Mouse (Mus musculus) liver, embryonic 12.5 days (tissue): ENCODE data around the gene Naa35. TPM values are rescaled to one million over a fixed set of nuclear protein-coding genes. Genes with fewer than 3 reads are reported as not detected.
"Not testable (repeated sequence)": the region's sequence is repeated elsewhere in the genome, so short reads cannot be mapped to it uniquely, and the experiment has no call there.

ENCODE experiments used
- ATAC-seq: fragments of 200-750 bp; cut with Nextera tagmentation; 2 replicates; pipeline ENCODE4 v1.8.0; 2017; ENCODE audit warnings: moderate number of reproducible peaks, mild to moderate bottlenecking, moderate library complexity
- H3K27ac ChIP-seq: fragments of 300-500 bp; sonication (generic); 2 replicates; pipeline ENCODE4 v1.5.1; 2016; ENCODE audit warnings: mild to moderate bottlenecking
- H3K27me3 ChIP-seq: fragments of 300-500 bp; sonication (generic); replicated peaks from 2 replicates; pipeline ENCODE4 v1.6.1; 2016; ENCODE audit warnings: mild to moderate bottlenecking, moderate library complexity
- H3K36me3 ChIP-seq: fragments of 300-500 bp; sonication (generic); 2 replicates; pipeline ENCODE4 v1.6.1; 2016; ENCODE audit warnings: mild to moderate bottlenecking, moderate library complexity
- H3K4me1 ChIP-seq: fragments of 300-500 bp; sonication (generic); 2 replicates; pipeline ENCODE4 v1.6.1; 2016
- H3K4me2 ChIP-seq: fragments of 300-500 bp; sonication (generic); 2 replicates; pipeline ENCODE4 v1.6.1; 2016; ENCODE audit warnings: mild to moderate bottlenecking, moderate library complexity
- H3K4me3 ChIP-seq: fragments of 300-500 bp; sonication (generic); 2 replicates; pipeline ENCODE4 v1.5.1; 2016; ENCODE audit warnings: mild to moderate bottlenecking, moderate library complexity
- H3K9ac ChIP-seq: fragments of 300-500 bp; sonication (generic); 2 replicates; pipeline ENCODE4 v1.6.1; 2016; ENCODE audit warnings: mild to moderate bottlenecking, moderate library complexity
- H3K9me3 ChIP-seq: fragments of 300-500 bp; sonication (generic); replicated peaks from 2 replicates; pipeline ENCODE4 v1.6.1; 2016; ENCODE audit warnings: mild to moderate bottlenecking, moderate library complexity
- WGBS: fragments of 180-500 bp; shearing (Covaris S2); methylation state at CpG from one replicate; pipeline ENCODE4 v1.1.7; 2016; ENCODE audit not compliant: insufficient replicate concordance; 5-methylcytosine and 5-hydroxymethylcytosine counted together
- polyA plus RNA-seq: library from polyadenylated mRNA; unstranded; fragments of >200 nt; fragmentation: Nextera tagmentation; extraction: Ambion mirVana; gene quantifications from 2 replicates; pipeline ENCODE4 v1.2.1, GENCODE M21; 2016

Naa35 gene
- polyA plus RNA-seq, 1 experiment from 2014 or later, result 35.5 TPM

GRCm38 (mm10) chr13:59585648-59586005, 568 bp downstream of the Naa35 start:
- H3K4me3 ChIP-seq, result peak overlapping the region; percentile 90
- peak overlapping the region; percentile 89 for H3K9ac ChIP-seq
- peaks cover 39% of the 10 kb centered on the region for H3K4me1 ChIP-seq
- peaks cover 28% of the 10 kb centered on the region for H3K36me3 ChIP-seq
- no peaks in the 10 kb centered on the region for H3K27me3 ChIP-seq
- ATAC-seq, result no peak; the same call in 1 of the 2 replicates
- peak overlapping the region; percentile 78 for H3K27ac ChIP-seq
- H3K9me3 ChIP-seq, result no peaks in the 10 kb centered on the region
- WGBS, result 2% methylated on average over 28 of the region's 28 CpGs
- H3K4me2 ChIP-seq, result peak overlapping the region; percentile 96

DNA sequence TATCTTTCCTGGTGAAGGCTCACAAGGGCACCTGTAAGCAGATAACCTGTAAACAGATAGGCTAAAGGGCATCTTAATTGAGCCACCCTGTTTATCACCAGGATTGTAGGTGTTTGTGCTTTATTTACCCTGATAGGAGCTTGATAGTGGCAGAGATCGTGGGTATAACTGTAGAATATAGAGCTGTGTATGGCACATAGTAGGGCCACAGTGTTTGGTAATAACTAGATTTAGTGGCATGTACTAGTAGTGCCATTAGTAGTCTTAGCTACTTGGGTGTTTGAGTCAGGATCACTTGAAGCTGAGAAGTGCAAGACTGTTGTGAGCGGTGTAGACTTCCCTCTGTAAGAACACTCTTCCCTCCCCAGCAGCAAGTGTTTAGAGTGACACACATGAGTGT, 2.1 kb downstream of the Naa35 start:
- H3K9me3 ChIP-seq, result no peaks in the 10 kb centered on the region
- H3K9ac ChIP-seq, result no peak overlapping the region
- no peaks in the 10 kb centered on the region for H3K27me3 ChIP-seq
- no peak overlapping the region for H3K4me3 ChIP-seq
- peaks cover 43% of the 10 kb centered on the region for H3K36me3 ChIP-seq
- 72% methylated on average over 2 of the region's 2 CpGs for WGBS
- no peak for ATAC-seq
- H3K4me2 ChIP-seq, result no peak overlapping the region
- no peak overlapping the region for H3K27ac ChIP-seq
- peaks cover 42% of the 10 kb centered on the region for H3K4me1 ChIP-seq

DNA sequence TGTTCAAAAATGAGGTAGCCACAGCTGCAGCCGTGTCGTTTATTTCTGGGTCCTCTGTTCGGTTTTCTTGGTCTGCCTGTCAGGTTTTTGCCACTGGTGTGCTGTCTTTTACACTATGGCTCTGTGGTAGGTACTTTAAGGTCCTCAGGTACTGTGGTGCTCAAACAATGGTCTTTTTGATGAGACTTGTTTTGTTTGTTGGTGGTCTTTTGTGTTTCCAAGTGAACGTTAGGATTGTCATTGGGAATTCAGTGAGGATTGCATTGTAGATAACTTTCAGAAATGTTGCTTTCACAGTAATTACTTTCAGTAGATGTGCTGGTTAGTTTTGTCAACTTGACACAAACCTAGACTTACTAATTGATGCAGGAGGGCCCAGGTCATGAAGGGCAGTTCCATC, 4.6 kb downstream of the Naa35 start:
- Histone ChIP-seq H3K4me1 (peaks cover 41% of the 10 kb centered on the region), H3K36me3 (peaks cover 62% of the 10 kb centered on the region), H3K9ac (no peak overlapping the region), H3K27me3 (no peaks in the 10 kb centered on the region), H3K4me3 (no peak overlapping the region), H3K4me2 (no peak overlapping the region), H3K9me3 (no peaks in the 10 kb centered on the region), H3K27ac (no peak overlapping the region)
- ATAC-seq, result no peak
- 76% methylated on average over 4 of the region's 4 CpGs for WGBS

DNA sequence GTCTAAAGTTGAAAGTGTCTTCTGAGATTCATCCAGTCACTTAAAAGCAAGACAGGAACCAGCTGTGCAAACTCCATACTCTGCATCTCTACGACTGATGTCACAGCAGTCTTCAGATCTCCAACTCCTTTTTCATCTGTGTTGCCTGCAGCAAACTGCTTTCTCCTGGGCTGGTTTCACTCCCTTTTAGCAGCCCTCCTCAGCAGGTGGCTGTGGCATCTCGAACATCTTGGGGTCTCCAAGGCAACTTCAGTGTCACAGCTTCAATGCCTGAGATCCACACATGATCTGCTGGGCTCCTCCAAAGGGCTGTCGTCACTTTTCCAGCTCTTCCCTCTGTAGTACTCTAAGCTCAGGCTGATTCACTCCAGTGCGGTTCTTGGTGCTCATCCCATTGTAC, 5.6 kb downstream of the Naa35 start:
- no peaks in the 10 kb centered on the region for H3K9me3 ChIP-seq
- no peak overlapping the region for H3K4me3 ChIP-seq
- H3K4me2 ChIP-seq, result no peak overlapping the region
- ATAC-seq, result no peak
- no peaks in the 10 kb centered on the region for H3K27me3 ChIP-seq
- no peak overlapping the region for H3K9ac ChIP-seq
- H3K4me1 ChIP-seq, result peaks cover 41% of the 10 kb centered on the region
- WGBS, result 83% methylated on average over 4 of the region's 4 CpGs
- peaks cover 69% of the 10 kb centered on the region for H3K36me3 ChIP-seq
- H3K27ac ChIP-seq, result no peak overlapping the region

DNA sequence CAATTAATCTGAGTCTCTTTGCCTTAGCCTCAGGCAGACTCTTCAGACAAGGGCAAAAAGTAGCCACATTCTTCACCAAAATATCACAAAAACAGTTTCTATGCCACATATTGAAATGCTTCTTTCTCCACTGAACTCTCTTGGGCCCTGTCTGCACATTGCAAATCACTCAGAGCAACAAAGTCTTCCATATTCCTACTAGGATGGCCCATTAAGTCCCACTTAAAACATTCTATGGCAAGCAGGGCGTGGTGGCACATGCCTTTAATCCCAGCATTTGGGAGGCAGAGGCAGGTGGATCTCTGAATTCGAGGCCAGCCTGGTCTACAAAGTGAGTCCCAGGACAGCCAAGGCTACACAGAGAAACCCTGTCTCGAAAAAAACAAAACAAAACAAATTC, 7.0 kb downstream of the Naa35 start:
- H3K4me3 ChIP-seq, H3K27me3 ChIP-seq, H3K4me2 ChIP-seq, H3K27ac ChIP-seq, H3K9me3 ChIP-seq, ATAC-seq, H3K9ac ChIP-seq: not testable (repeated sequence)
- peaks cover 78% of the 10 kb centered on the region for H3K36me3 ChIP-seq
- WGBS, result 77% methylated on average over 3 of the region's 3 CpGs
- peaks cover 27% of the 10 kb centered on the region for H3K4me1 ChIP-seq

DNA sequence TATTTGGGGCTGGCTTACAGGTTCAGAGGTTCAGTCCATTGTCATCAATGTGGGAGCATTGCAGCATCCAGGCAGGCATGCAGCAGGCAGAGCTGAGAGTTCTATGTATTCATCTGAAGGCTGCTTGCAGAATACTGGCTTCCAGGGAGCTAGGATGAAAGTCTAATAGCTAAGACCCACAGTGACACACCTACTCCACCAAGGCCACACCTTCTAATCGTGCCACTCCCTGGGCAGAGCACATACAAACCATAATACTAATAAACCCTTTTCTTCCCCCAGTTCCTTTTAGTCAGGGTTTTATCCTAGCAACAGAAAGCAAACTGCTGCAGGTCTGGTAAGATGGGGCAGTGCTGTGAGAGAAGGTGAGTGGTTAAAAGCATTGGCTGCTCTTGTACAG, 7.6 kb downstream of the Naa35 start:
- H3K27ac ChIP-seq, result no peak overlapping the region
- WGBS, result 64% methylated on average over 1 of the region's 1 CpGs
- no peak overlapping the region for H3K4me3 ChIP-seq
- ATAC-seq, result no peak
- H3K9ac ChIP-seq, result no peak overlapping the region
- H3K9me3 ChIP-seq, result no peaks in the 10 kb centered on the region
- H3K27me3 ChIP-seq, result no peaks in the 10 kb centered on the region
- no peak overlapping the region for H3K4me2 ChIP-seq
- H3K36me3 ChIP-seq, result peaks cover 77% of the 10 kb centered on the region
- H3K4me1 ChIP-seq, result peaks cover 21% of the 10 kb centered on the region

- Histone ChIP-seq H3K9ac (no peak overlapping the region), H3K4me2 (no peak overlapping the region), H3K36me3 (peaks cover 82% of the 10 kb centered on the region), H3K4me1 (peaks cover 8% of the 10 kb centered on the region), H3K9me3 (no peaks in the 10 kb centered on the region), H3K27ac (no peak overlapping the region), H3K4me3 (no peak overlapping the region), H3K27me3 (no peaks in the 10 kb centered on the region)
- ATAC-seq, result no peak
- WGBS, result 42% methylated on average over 5 of the region's 5 CpGs
Measured at GRCm38 (mm10) chr13:59603096-59603495, 18.0 kb downstream of the Naa35 start.

GRCm38 (mm10) chr13:59604511-59604910, 19.5 kb downstream of the Naa35 start:
- peaks cover 8% of the 10 kb centered on the region for H3K4me1 ChIP-seq
- no peak overlapping the region for H3K4me3 ChIP-seq
- no peaks in the 10 kb centered on the region for H3K9me3 ChIP-seq
- 77% methylated on average over 1 of the region's 1 CpGs for WGBS
- H3K36me3 ChIP-seq, result peaks cover 86% of the 10 kb centered on the region
- no peak overlapping the region for H3K9ac ChIP-seq
- H3K27me3 ChIP-seq, result no peaks in the 10 kb centered on the region
- H3K4me2 ChIP-seq, result no peak overlapping the region
- ATAC-seq, result no peak; the same call in 1 of the 2 replicates
- H3K27ac ChIP-seq, result 0 out of 2 replicates have a peak overlapping the region, but pooled peaks have one; percentile 54

DNA sequence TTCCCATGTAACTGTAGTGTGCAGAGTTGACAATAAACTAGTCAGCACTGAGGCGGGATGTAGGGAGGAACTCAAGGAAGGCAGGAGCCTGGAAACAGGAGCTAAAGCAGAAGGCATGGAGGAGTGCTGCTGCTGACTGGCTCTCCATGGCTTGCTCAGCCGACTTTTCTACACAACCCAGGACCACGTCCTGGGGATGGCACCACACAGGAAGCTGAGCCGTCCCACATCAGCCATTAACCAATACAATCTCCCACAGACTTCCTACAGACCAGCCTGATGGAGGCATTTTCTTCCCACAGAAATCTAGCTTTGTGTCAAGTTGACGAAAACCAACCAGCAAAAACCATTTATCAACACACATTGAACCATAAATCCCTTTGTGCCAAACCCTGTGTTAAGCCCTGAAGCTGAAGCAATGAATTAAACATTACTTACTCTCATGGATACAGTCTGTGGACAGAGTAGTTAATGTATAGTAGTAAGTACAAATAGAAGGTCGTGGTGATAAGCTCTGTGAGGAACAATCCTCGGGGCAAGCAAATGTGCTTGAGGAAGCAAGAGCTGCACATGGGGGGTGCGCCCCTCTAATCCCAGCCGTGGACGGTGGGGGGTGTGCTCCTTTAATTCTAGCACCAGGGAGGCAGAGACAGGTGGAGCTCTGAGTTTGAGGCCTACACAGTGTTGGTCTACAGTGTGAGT, 20.3 kb downstream of the Naa35 start:
- Histone ChIP-seq H3K4me1 (peaks cover 8% of the 10 kb centered on the region), H3K9me3 (no peaks in the 10 kb centered on the region), H3K9ac (no peak overlapping the region), H3K36me3 (peaks cover 87% of the 10 kb centered on the region), H3K27me3 (no peaks in the 10 kb centered on the region), H3K4me3 (no peak overlapping the region), H3K27ac (peak overlapping the region; percentile 54; the same call in 1 of the 2 replicates), H3K4me2 (no peak overlapping the region)
- 68% methylated on average over 10 of the region's 10 CpGs for WGBS
- peak; percentile 47; the same call in 1 of the 2 replicates for ATAC-seq

GRCm38 (mm10) chr13:59609885-59610284, 24.8 kb downstream of the Naa35 start:
- peaks cover 79% of the 10 kb centered on the region for H3K36me3 ChIP-seq
- WGBS, result 84% methylated on average over 4 of the region's 4 CpGs

DNA sequence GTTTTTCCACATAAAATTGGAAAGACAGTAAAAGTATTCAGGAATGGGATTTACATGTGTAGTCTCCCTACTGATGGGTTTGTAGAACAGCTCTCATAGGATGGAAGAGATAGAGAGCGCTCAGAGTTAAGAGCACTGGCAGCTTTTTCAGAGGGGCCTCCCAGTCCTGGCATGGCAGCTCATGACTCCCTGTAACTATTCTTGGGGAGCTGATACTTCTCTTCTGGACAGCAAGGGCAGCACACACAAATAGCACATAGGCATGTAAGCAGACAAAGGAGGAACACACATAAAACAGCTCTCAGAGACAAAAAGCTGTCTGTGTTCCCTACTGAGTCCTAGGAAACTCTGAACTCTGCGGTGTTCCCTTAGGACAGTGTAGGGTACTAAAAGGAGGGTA, 25.4 kb downstream of the Naa35 start:
- ATAC-seq, result no peak
- H3K4me1 ChIP-seq, result peaks cover 6% of the 10 kb centered on the region; the same call in 1 of the 2 replicates
- WGBS, result 88% methylated on average over 2 of the region's 2 CpGs
- H3K27me3 ChIP-seq, result no peaks in the 10 kb centered on the region
- H3K4me3 ChIP-seq, result no peak overlapping the region
- H3K36me3 ChIP-seq, result peaks cover 78% of the 10 kb centered on the region
- H3K9ac ChIP-seq, result no peak overlapping the region
- no peaks in the 10 kb centered on the region for H3K9me3 ChIP-seq
- no peak overlapping the region for H3K27ac ChIP-seq
- no peak overlapping the region for H3K4me2 ChIP-seq

More at GRCm38 (mm10) chr13:59609885-59610284, 24.8 kb downstream of the Naa35 start:
- no peak overlapping the region for H3K27ac ChIP-seq
- peaks cover 2% of the 10 kb centered on the region; the same call in 1 of the 2 replicates for H3K4me1 ChIP-seq
- ATAC-seq, result no peak
- no peak overlapping the region for H3K9ac ChIP-seq
- H3K4me3 ChIP-seq, result no peak overlapping the region
- no peaks in the 10 kb centered on the region for H3K9me3 ChIP-seq
- H3K4me2 ChIP-seq, result no peak overlapping the region
- H3K27me3 ChIP-seq, result no peaks in the 10 kb centered on the region

- WGBS, result 55% methylated on average over 4 of the region's 4 CpGs
- Histone ChIP-seq H3K9me3 (no peaks in the 10 kb centered on the region), H3K27ac (no peak overlapping the region), H3K27me3 (no peaks in the 10 kb centered on the region), H3K9ac (no peak overlapping the region), H3K4me1 (peaks cover 6% of the 10 kb centered on the region; the same call in 1 of the 2 replicates), H3K36me3 (peaks cover 67% of the 10 kb centered on the region), H3K4me2 (no peak overlapping the region), H3K4me3 (no peak overlapping the region)
- ATAC-seq, result no peak
Measured at GRCm38 (mm10) chr13:59613868-59614267, 28.8 kb downstream of the Naa35 start.

- H3K9me3 ChIP-seq, result no peaks in the 10 kb centered on the region
- peaks cover 8% of the 10 kb centered on the region for H3K4me1 ChIP-seq
- WGBS, result 86% methylated on average over 4 of the region's 4 CpGs
- no peaks in the 10 kb centered on the region for H3K27me3 ChIP-seq
- no peak for ATAC-seq
- H3K4me3 ChIP-seq, result no peak overlapping the region
- no peak overlapping the region for H3K4me2 ChIP-seq
- H3K36me3 ChIP-seq, result peaks cover 63% of the 10 kb centered on the region
- no peak overlapping the region for H3K9ac ChIP-seq
- H3K27ac ChIP-seq, result no peak overlapping the region
Measured at GRCm38 (mm10) chr13:59615152-59615551, 30.1 kb downstream of the Naa35 start.
